Mouse (Mus musculus) kidney, adult 2 months (tissue): Measurements from ENCODE around the gene Zfp239.

ENCODE experiments used
- CTCF ChIP-seq: fragments of 200-500 bp; conservative IDR thresholded peaks from 2 replicates; pipeline ENCODE4 v1.5.1; 2011; ENCODE audit warnings: low read depth, mild to moderate bottlenecking, control low read depth, low read length, moderate library complexity, mixed read lengths; ENCODE audit not compliant: insufficient read depth, insufficient read length
- POLR2A ChIP-seq: fragments of 200-500 bp; IDR thresholded peaks from one replicate; pipeline ENCODE4 v1.6.1; 2011; ENCODE audit warnings: low read depth, low read length, control low read depth

DNA sequence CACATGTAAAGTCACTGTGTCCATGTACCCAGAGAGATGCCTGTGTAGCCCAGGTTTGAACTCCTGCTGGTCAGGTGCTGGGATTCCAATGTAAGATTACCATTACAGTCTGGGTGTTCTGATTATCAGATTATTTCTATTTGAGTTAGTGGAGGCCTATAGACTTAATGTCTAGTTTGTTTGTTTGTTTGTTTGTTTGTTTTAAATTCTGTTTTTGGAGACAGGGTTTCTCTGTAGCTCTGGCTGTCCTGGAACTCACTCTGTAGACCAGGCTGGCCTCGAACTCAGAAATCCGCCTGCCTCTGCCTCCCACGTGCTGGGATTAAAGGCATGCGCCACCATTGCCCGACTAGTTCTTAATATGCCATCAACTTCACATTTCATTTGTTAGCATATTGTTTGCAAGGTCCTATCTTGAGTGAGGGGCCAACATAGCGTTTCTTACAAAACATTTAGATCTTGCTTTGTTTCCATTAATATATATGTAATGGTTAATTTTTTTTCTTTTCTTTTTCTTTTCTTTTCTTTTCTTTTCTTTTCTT lies 48.3 kb downstream of the Zfp239 start:
- TF ChIP-seq POLR2A, result no peak
- no peak for TF ChIP-seq CTCF
